Mouse (Mus musculus): ENCODE data around the gene Rap1b.

- TF ChIP-seq CTCF (IDR thresholded peaks at IDR 0.05; ENCODE audit: control insufficient read depth, insufficient read depth, low read length) (no peak), POLR2A (IDR thresholded peaks at IDR 0.05; ENCODE audit: borderline replicate concordance, control insufficient read depth, low read depth, low read length) (no peak)
Measured at GRCm38 (mm10) chr10:117830797-117831196, 15.0 kb downstream of the Rap1b start.
